Mouse (Mus musculus): ENCODE measurements around the gene Sdk2. TPM values are rescaled to one million over a fixed set of nuclear protein-coding genes. Genes with fewer than 3 reads are reported as not detected.

The Sdk2 gene
- polyA plus RNA-seq, 1 experiment from 2014 or later, result 2.5 TPM

- H3K9me3 ChIP-seq (replicated peaks; ENCODE audit: control insufficient read depth, low read length), result no peaks in the 10 kb centered on the region
- under 1% methylated on average over 44 of the region's 44 CpGs for WGBS
- H3K27ac ChIP-seq (ENCODE audit: low read length), result peak within 1 kb of the TSS; percentile 97
- H3K4me1 ChIP-seq (ENCODE audit: control insufficient read depth, insufficient read depth, low read length), result peaks cover 44% of the 10 kb centered on the region
- peak within 1 kb of the TSS; percentile 90 for H3K4me2 ChIP-seq (ENCODE audit: low read depth, low read length)
- H3K36me3 ChIP-seq (ENCODE audit: control insufficient read depth, insufficient read depth, low read length), result 0 out of 2 replicates have a peak, but pooled peaks cover 5% of the 10 kb centered on the region
- peak within 1 kb of the TSS; percentile 78 for H3K4me3 ChIP-seq (replicated peaks; ENCODE audit: low read length)
- H3K27me3 ChIP-seq (ENCODE audit: control insufficient read depth, insufficient read depth, low read length), result no peaks in the 10 kb centered on the region
- H3K9ac ChIP-seq (ENCODE audit: low read length), result peak within 1 kb of the TSS; percentile 90
- peak; percentile 83 for ATAC-seq (ENCODE audit: insufficient read depth, low FRiP score)
These were observed 315.3 kb downstream of the Sdk2 start, which contains the start of gene Cdc42ep4 for GRCm38 (mm10) chr11:113751484-113752084. Gene Cdc42ep4, minus strand, starts transcription at chr11:113751881.

- Histone ChIP-seq H3K4me2 (ENCODE audit: low read depth, low read length) (peak overlapping the region; percentile 90), H3K4me3 (replicated peaks; ENCODE audit: low read length) (peak overlapping the region; percentile 78), H3K9ac (ENCODE audit: low read length) (peak overlapping the region; percentile 90), H3K4me1 (ENCODE audit: control insufficient read depth, insufficient read depth, low read length) (peaks cover 44% of the 10 kb centered on the region), H3K27ac (ENCODE audit: low read length) (peak overlapping the region; percentile 97), H3K9me3 (replicated peaks; ENCODE audit: control insufficient read depth, low read length) (no peaks in the 10 kb centered on the region), H3K27me3 (ENCODE audit: control insufficient read depth, insufficient read depth, low read length) (no peaks in the 10 kb centered on the region), H3K36me3 (ENCODE audit: control insufficient read depth, insufficient read depth, low read length) (0 out of 2 replicates have a peak, but pooled peaks cover 5% of the 10 kb centered on the region)
- WGBS, result under 1% methylated on average over 67 of the region's 67 CpGs
- peak; percentile 63 for ATAC-seq (ENCODE audit: insufficient read depth, low FRiP score)
These were observed 316.0 kb downstream of the Sdk2 start for GRCm38 (mm10) chr11:113750571-113751483.

- Histone ChIP-seq H3K4me2 (ENCODE audit: low read depth, low read length) (peak overlapping the region; percentile 90), H3K36me3 (ENCODE audit: control insufficient read depth, insufficient read depth, low read length) (0 out of 2 replicates have a peak, but pooled peaks cover 5% of the 10 kb centered on the region), H3K4me3 (replicated peaks; ENCODE audit: low read length) (peak overlapping the region; percentile 78), H3K27me3 (ENCODE audit: control insufficient read depth, insufficient read depth, low read length) (no peaks in the 10 kb centered on the region), H3K9ac (ENCODE audit: low read length) (peak overlapping the region; percentile 90), H3K4me1 (ENCODE audit: control insufficient read depth, insufficient read depth, low read length) (peaks cover 38% of the 10 kb centered on the region), H3K27ac (ENCODE audit: low read length) (peak overlapping the region; percentile 97), H3K9me3 (replicated peaks; ENCODE audit: control insufficient read depth, low read length) (no peaks in the 10 kb centered on the region)
- 3% methylated on average over 9 of the region's 9 CpGs for WGBS
- peak; percentile 27 for ATAC-seq (ENCODE audit: insufficient read depth, low FRiP score)
These were observed 317.0 kb downstream of the Sdk2 start for GRCm38 (mm10) chr11:113749749-113750351.

- Histone ChIP-seq H3K4me1 (ENCODE audit: control insufficient read depth, insufficient read depth, low read length) (peaks cover 38% of the 10 kb centered on the region), H3K4me3 (replicated peaks; ENCODE audit: low read length) (peak overlapping the region; percentile 78), H3K9ac (ENCODE audit: low read length) (peak overlapping the region; percentile 90), H3K9me3 (replicated peaks; ENCODE audit: control insufficient read depth, low read length) (no peaks in the 10 kb centered on the region), H3K27me3 (ENCODE audit: control insufficient read depth, insufficient read depth, low read length) (no peaks in the 10 kb centered on the region), H3K36me3 (ENCODE audit: control insufficient read depth, insufficient read depth, low read length) (0 out of 2 replicates have a peak, but pooled peaks cover 8% of the 10 kb centered on the region), H3K4me2 (ENCODE audit: low read depth, low read length) (peak overlapping the region; percentile 90), H3K27ac (ENCODE audit: low read length) (peak overlapping the region; percentile 97)
- no peak for ATAC-seq (ENCODE audit: insufficient read depth, low FRiP score)
- 11% methylated on average over 21 of the region's 21 CpGs for WGBS
These were observed 317.9 kb downstream of the Sdk2 start for GRCm38 (mm10) chr11:113748797-113749521.

- peaks cover 36% of the 10 kb centered on the region for H3K4me1 ChIP-seq (ENCODE audit: control insufficient read depth, insufficient read depth, low read length)
- H3K27me3 ChIP-seq (ENCODE audit: control insufficient read depth, insufficient read depth, low read length), result no peaks in the 10 kb centered on the region
- no peak for ATAC-seq (ENCODE audit: insufficient read depth, low FRiP score)
- H3K9ac ChIP-seq (ENCODE audit: low read length), result peak overlapping the region; percentile 90
- 75% methylated on average over 11 of the region's 11 CpGs for WGBS
- H3K36me3 ChIP-seq (ENCODE audit: control insufficient read depth, insufficient read depth, low read length), result peaks cover 17% of the 10 kb centered on the region; the same call in 1 of the 2 replicates
- H3K9me3 ChIP-seq (replicated peaks; ENCODE audit: control insufficient read depth, low read length), result no peaks in the 10 kb centered on the region
- peak overlapping the region; percentile 90 for H3K4me2 ChIP-seq (ENCODE audit: low read depth, low read length)
- H3K27ac ChIP-seq (ENCODE audit: low read length), result peak overlapping the region; percentile 97
- H3K4me3 ChIP-seq (replicated peaks; ENCODE audit: low read length), result peak overlapping the region; percentile 78
These were observed 319.0 kb downstream of the Sdk2 start for GRCm38 (mm10) chr11:113747725-113748380.

GRCm38 (mm10) chr11:113747056-113747455 lies 319.8 kb downstream of the Sdk2 start:
- H3K4me3 ChIP-seq (replicated peaks; ENCODE audit: low read length), result peak overlapping the region; percentile 15; the same call in 1 of the 2 replicates
- peak overlapping the region; percentile 90 for H3K4me2 ChIP-seq (ENCODE audit: low read depth, low read length)
- H3K4me1 ChIP-seq (ENCODE audit: control insufficient read depth, insufficient read depth, low read length), result peaks cover 30% of the 10 kb centered on the region
- peak overlapping the region; percentile 39; the same call in 1 of the 2 replicates for H3K27ac ChIP-seq (ENCODE audit: low read length)
- ATAC-seq (ENCODE audit: insufficient read depth, low FRiP score), result no peak
- H3K27me3 ChIP-seq (ENCODE audit: control insufficient read depth, insufficient read depth, low read length), result no peaks in the 10 kb centered on the region
- no peaks in the 10 kb centered on the region for H3K9me3 ChIP-seq (replicated peaks; ENCODE audit: control insufficient read depth, low read length)
- peak overlapping the region; percentile 90 for H3K9ac ChIP-seq (ENCODE audit: low read length)
- WGBS, result 36% methylated on average over 16 of the region's 16 CpGs
- peaks cover 19% of the 10 kb centered on the region; the same call in 1 of the 2 replicates for H3K36me3 ChIP-seq (ENCODE audit: control insufficient read depth, insufficient read depth, low read length)

- ATAC-seq (ENCODE audit: insufficient read depth, low FRiP score), result no peak
- WGBS, result 65% methylated on average over 4 of the region's 4 CpGs
- Histone ChIP-seq H3K36me3 (ENCODE audit: control insufficient read depth, insufficient read depth, low read length) (peaks cover 19% of the 10 kb centered on the region; the same call in 1 of the 2 replicates), H3K4me1 (ENCODE audit: control insufficient read depth, insufficient read depth, low read length) (peaks cover 28% of the 10 kb centered on the region), H3K4me3 (replicated peaks; ENCODE audit: low read length) (no peak overlapping the region), H3K4me2 (ENCODE audit: low read depth, low read length) (no peak overlapping the region), H3K9me3 (replicated peaks; ENCODE audit: control insufficient read depth, low read length) (no peaks in the 10 kb centered on the region), H3K27ac (ENCODE audit: low read length) (no peak overlapping the region), H3K27me3 (ENCODE audit: control insufficient read depth, insufficient read depth, low read length) (no peaks in the 10 kb centered on the region), H3K9ac (ENCODE audit: low read length) (no peak overlapping the region)
These were observed 320.9 kb downstream of the Sdk2 start for GRCm38 (mm10) chr11:113745961-113746360.

- Histone ChIP-seq H3K4me1 (ENCODE audit: control insufficient read depth, insufficient read depth, low read length) (peaks cover 33% of the 10 kb centered on the region), H3K9ac (ENCODE audit: low read length) (no peak overlapping the region), H3K4me2 (ENCODE audit: low read depth, low read length) (no peak overlapping the region), H3K27me3 (ENCODE audit: control insufficient read depth, insufficient read depth, low read length) (no peaks in the 10 kb centered on the region), H3K27ac (ENCODE audit: low read length) (no peak overlapping the region), H3K36me3 (ENCODE audit: control insufficient read depth, insufficient read depth, low read length) (peaks cover 15% of the 10 kb centered on the region; the same call in 1 of the 2 replicates), H3K9me3 (replicated peaks; ENCODE audit: control insufficient read depth, low read length) (no peaks in the 10 kb centered on the region), H3K4me3 (replicated peaks; ENCODE audit: low read length) (no peak overlapping the region)
- WGBS, result 93% methylated on average over 1 of the region's 1 CpGs
- ATAC-seq (ENCODE audit: insufficient read depth, low FRiP score), result no peak
These were observed 323.8 kb downstream of the Sdk2 start for GRCm38 (mm10) chr11:113742998-113743397.

All from stomach, embryonic 16.5 days (tissue).